Mouse (Mus musculus): ENCODE data around the gene Acaca.
A peak's percentile ranks its signal among the peaks of the same experiment; 100 is the strongest.

The Acaca gene

DNA sequence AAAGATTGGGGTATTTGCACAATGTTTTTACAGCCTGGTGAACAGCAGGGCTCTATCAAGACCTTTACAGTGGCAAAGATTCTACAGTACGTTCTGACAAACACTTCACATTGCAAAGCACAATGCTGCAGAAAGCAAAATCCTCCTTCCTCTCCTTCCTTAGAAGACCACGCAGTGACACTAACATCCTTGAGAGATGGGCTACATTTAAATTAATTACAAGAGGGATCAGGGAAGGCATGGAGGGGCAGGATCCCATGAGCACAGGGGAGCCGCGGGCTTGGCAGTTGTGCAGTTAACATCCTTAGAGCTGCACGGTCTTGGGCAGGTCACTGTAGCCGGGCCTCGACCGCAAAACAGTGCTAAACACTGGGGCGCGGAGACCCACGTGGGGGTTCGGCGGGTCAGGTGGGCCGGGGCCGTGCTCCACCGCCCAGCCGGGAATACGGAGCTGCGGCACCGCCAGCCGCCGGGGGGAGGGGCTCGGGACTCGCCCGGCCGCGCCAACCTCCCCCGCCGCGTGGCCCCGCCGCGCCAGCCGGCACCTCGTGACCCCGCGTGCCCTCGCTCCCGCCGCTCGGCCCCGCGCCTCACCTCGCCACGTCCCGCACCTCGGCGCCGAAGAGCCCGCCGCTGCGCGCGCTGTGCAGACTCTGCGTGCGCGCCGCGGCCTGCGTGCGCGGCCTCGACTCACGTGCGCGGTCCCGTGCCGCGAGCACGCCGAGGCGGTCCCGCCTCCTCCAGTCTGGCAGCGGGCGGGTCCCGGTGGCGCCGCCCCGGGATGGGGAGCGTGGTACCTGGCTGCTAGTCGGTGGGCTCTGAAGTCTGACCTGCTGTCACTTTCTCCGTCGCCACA, at the start of gene Acaca, which contains the start of gene Tada2a:
TSS of gene Acaca (plus strand) at position 730 of the 856 bp plus-strand sequence.
TSS of gene Tada2a (minus strand) at position 658 of the 856 bp plus-strand sequence.
- peak; percentile 85 to 88 for DNase-seq

DNA sequence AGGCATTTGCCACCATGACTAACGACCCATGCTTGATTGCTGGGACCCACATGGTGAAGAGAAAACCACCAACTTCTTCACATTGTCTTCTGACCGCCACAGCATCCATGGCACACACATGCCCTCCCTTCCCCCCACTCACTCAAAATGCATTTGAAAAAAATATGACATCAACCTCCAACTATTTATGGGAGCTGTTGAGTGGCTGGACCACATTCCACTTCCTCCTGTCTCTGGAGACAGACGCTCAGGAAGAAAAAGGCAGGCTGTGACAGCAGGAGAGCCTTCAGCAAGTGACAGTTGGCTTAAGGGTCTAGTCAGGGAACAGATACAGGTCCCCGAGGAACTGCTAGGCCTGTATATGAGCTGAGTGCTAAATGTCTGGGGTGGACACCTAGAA, 49.6 kb upstream of the Acaca start:
- peak; percentile 33 to 35 for DNase-seq

GRCm38 (mm10) chr11:84080327-84080726, 49.1 kb upstream of the Acaca start:
- DNase-seq: no peak

GRCm38 (mm10) chr11:84081901-84082300, 47.6 kb upstream of the Acaca start:
- no peak for DNase-seq

GRCm38 (mm10) chr11:84090572-84090971, 38.9 kb upstream of the Acaca start:
- DNase-seq: no peak

DNA sequence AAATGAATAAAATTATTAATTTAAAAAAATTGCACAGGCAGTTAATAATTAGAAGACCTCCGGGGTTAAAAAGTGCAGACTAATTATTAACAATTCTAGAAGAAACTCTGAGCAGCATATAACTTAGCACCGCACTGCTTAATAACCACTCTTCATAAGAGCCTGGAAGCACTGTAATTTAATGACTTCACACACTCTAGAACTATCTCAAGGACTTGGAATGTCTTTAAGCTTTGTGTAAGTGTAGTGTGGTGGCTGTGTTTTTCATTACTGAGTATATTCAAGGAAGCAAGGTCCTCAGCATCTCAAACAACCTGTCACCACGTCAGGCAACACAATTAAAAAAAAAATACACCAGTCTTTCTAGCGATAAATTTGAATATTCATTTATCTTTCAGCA, 34.4 kb upstream of the Acaca start:
- no peak for DNase-seq

DNA sequence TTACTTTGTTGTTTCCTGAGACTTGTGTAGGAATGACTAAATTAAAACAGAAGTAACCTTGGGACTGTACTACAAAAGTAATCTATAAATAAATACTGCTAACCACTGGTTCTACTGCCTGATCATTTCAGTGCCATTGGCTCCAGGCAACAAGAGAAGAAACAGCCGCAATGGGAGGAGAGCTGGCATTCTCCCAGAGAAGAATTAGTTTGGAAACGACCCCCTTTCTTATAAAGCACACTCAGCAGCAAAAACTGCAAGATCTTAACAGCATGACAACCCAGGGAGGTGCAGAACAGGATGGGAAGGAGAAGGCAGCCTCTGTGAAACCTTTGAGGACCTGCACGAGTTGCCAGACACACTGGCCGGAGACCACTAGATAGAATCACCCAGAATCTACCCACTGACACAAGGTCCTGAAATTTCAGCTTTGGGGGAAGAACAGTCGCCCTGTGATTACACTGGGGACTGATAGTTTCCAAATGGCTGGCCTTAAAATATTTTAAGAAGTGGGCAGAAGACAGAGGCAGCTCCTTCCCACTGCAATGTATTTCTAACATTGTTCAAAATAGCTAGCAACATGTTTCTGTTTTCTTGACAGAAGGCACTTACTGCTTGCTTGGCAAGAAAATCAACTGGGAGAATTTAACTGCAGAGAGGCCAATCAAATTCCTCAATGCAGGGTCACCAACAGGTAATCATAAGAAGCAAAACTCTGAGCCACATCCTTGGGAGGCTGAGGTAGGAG, 32.0 kb upstream of the Acaca start:
- DNase-seq: no peak

GRCm38 (mm10) chr11:84101182-84101581, 28.3 kb upstream of the Acaca start:
- no peak for DNase-seq

DNA sequence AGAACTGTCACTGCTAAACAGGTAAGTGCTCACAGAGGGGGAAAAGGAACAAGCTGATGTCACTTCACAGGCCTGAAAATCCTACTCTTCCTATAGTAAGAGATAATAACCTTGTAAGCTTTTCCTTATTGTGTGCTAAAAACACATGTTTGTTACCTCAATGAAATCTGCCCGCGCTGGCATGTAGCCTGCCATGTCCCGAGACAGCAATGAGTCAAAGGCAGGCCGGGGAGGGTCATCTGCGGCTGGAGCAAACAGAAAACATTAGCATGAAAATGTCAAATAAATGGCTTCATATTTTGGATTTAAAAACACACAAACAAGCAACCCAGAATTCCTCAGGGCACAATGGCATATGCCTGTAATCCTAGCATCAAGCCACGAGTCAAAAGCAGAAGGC, 25.4 kb upstream of the Acaca start:
- no peak for DNase-seq

- DNase-seq: no peak
These were observed 22.3 kb upstream of the Acaca start for GRCm38 (mm10) chr11:84107137-84107536.

DNA sequence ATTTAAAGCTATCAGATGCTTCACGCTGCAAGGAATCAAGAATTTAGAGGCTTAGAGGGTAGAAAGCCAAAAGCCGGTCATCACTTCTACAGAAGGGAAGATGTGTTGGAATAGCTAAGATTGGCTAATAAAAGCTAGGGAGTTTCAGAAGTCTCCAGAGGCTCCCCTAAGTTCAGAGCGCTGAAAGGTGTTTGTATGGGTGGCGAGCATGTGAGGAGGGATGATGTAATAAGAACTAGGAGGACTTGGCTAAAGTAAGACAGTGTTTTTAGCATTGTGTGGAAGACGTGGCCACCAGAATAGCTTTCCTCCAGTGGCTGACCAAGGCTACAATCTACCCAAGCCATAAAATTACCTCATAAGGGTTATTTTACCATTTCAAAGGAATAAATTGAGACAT, 15.8 kb upstream of the Acaca start:
- no peak for DNase-seq

DNA sequence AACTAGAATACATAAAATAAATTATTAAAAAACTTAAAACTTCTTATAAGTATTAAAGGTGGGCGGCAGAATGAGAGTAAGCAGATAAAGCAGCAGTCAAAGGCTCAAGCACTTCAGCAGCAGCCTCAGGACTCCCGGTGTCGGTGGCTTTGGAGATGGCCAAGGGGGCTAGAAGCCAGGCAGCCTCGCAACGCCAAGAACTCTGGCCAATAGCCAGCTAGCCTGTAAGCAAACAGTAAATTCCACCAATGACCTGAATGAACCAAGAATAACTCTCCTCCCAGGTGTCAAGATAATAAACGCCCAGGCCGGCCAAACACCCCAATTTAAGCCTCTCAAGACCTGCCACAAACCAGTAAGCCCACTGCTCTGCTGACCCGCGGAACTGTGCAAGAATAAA, 13.8 kb upstream of the Acaca start:
- no peak for DNase-seq

DNA sequence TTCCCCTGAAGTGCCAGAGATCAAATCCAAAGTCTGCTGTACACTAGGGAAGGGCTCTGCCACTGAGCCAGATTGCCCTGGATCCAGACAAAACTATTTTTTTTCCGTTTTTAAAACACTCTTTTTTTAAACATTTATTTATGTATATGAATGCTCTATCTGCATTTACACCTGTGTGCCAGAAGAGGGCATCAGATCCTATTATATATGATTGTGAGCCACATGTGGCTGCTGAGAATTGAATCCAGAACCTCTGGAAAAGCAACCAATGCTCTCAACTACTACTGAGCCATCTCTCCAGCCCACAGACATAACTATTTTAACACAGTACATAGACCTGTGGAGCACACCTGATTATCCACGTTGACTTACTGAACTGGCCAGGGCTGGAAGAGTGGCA, 13.3 kb upstream of the Acaca start:
- DNase-seq: no peak

GRCm38 (mm10) chr11:84117431-84117830, 12.0 kb upstream of the Acaca start:
- no peak for DNase-seq

DNA sequence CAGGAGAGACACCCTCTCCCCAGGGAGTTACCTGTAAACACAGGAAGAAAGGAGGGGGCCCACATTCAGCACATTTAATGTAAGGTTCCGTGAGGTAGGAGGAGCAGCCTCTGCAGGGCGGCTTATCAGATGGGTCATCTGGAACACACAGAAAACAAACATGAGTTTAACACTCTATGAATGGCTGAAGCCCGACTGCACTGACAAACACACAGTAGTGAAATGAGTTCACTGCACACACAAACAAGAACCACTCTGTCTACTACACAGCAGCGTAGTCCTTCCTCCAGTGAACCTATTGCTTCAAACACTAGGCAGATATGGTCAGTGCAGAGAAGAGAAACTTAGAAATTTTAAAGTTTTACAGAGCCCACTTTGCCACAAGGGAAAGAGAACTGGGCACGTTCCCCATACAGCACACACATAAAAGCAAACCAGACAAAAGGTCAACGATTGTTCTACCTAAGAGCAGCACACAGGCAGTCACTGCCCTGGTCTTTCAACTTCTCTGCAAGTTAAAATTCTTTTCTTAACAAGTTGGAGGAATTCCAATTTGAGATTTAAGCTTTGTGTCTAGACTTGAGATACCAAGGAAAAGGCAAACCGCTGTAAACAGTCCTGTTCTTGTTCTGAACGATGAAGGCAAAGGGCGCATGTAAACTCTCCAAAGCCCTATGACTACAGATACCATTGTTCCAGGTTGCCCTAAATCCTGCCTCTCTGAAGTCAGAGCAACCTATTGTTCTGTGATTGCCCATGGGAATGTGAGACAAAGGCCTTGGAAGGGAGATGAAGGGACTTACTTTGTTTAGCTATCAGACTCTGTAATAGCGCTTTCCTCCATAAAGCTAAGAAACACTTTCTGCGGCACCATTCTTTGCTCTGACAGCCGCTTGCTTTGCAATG, 8.2 kb upstream of the Acaca start:
- no peak for DNase-seq

DNA sequence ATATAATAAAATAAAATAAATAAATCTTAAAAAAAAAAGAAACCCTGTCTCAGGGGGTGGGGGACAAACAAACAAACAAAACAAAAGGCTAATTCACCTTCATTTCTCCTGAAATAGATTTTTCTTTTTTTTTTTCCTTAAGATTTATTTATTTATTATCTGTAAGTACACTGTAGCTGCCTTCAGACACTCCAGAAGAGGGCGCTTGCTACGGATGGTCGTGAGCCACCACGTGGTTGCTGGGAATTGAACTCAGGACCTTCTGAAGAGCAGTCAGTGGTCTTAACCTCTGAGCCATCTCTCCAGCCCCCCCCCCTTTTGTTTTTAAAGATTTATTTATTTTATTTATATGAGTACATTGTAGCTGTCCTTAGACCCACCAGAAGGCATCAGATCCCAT, 1.5 kb upstream of the Acaca start:
- DNase-seq: no peak

DNA sequence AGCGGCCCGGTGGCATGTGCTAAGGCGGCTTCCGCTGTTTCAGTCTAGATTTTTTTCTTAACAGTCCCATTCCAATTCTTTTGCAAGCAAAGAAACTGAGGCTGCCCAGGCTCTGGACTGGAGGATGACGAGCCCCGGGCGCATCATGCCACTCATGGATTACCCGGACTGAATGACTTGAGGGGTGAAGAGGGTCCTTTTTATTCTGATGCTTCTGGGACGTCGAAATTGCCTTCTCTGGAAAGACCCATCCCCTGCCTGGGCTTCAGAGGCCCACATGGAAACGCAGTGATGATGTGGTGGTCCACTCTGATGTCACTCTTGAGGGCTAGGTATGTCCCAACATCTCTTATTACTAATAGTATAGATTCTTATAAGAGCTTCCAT, 320 bp downstream of the Acaca start:
- no peak for DNase-seq

- no peak for DNase-seq
These were observed 4.9 kb downstream of the Acaca start for GRCm38 (mm10) chr11:84134331-84134860.

DNA sequence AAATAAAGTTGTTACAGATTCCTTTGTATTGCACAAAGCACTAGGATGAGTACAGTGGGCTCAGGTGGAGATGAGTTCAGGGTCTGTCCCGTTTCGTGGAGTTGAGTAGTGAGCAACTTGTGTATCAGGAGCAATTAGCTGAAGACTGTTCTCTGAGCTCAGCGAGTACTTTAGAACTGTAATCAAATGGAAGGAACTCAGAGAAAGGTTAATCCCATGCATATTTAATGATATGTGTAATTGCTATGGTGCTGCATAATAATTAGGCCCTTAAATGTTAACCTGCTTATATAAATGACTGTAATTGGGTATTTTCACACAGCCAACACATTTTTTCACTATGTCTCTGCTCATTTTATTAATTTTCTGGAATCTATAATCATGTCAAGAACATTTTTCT, 7.0 kb downstream of the Acaca start:
- no peak for DNase-seq

DNA sequence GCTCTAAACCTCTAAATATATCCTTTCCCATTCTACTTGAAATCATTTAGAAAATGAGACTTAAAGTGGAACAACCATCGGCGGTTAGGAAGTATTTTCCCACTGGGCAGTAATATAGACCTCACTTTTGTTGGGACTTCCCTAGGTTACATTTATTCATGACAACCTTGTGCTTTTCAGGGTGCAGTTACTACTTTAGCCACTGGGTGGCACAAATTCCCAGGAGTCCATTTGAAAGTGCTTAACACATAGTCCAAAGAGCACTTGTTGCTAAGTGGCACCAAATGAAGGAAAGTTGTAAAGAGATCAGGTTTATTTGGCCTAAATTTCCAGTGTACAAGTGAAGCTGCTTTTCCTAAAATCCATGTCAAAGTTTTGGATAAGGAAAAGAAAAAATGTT, 12.3 kb downstream of the Acaca start:
- DNase-seq: peak in 1 of 2 experiments; percentile 72

DNA sequence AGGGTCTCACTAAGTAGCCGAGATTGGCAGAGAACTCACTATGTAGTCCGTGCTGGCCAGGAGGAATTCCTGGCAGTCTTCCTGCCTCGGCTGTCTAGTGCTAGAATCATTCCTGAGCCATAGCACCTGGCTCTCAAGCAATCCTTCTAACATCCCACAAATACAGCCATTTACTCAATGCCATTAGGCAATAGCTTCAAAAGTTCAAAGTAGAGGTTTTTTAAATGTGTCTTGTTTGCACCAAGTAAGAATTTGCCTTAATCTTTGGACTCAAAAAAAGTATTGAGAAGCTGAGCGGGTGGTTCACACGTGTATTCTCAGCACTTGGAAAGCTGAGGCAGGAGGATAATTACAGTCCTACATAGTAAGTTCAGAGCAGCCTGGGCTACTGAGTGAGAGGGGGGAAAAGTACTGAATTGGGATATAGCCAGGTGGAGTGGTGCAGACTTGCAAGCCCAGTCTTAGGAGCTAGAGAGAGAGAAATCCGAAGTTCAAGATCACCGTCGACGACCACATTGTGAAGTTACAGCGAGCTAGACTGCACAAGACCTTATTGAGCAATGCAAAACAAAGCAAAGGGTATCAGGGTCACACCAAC, 15.8 kb downstream of the Acaca start:
- DNase-seq: no peak

DNA sequence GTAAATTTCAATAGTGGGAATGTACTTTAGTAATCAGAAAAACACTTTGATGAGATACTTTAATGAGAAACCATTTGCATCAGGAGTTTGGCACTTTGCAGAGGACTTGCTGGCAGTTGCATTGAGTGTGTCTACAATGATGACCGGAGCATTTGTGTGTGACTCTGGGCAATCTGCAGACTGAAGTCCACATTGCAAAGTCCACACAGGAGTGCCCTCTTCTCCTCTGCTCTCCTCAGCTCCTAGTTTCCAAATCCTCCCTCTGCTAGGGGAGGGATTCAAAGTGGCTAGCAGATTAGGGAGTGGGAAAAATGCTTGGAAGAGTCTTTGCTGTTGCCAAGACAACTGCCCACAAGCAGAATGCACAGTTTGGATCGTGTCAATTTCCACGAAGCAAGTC, 16.6 kb downstream of the Acaca start:
- no peak for DNase-seq

All from lung, postnatal 4 days (tissue).